Mouse (Mus musculus) stomach, embryonic 15.5 days (tissue): ENCODE data around the gene Plekha6. TPM values are rescaled to one million over a fixed set of nuclear protein-coding genes. Genes with fewer than 3 reads are reported as not detected.
A peak's percentile ranks its signal among the peaks of the same experiment; 100 is the strongest.

Source experiments
- ATAC-seq: fragments of 200-750 bp; cut with Nextera tagmentation; 2 replicates; pipeline ENCODE4 v1.8.0; 2017; ENCODE audit warnings: low read depth, moderate number of reproducible peaks, moderate TSS enrichment; ENCODE audit not compliant: insufficient read depth, low FRiP score
- H3K27ac ChIP-seq: fragments of 300-500 bp; sonication (generic); 2 replicates; pipeline ENCODE4 v1.5.1; 2015; ENCODE audit warnings: mild to moderate bottlenecking, inconsistent platforms
- H3K27me3 ChIP-seq: fragments of 300-500 bp; sonication (generic); replicated peaks from 2 replicates; pipeline ENCODE4 v1.6.1; 2015; ENCODE audit warnings: inconsistent platforms
- H3K36me3 ChIP-seq: fragments of 300-500 bp; sonication (generic); 2 replicates; pipeline ENCODE4 v1.6.1; 2015; ENCODE audit warnings: inconsistent platforms
- H3K4me1 ChIP-seq: fragments of 300-500 bp; sonication (generic); 2 replicates; pipeline ENCODE4 v1.6.1; 2015; ENCODE audit warnings: inconsistent platforms
- H3K4me2 ChIP-seq: fragments of 300-500 bp; sonication (generic); 2 replicates; pipeline ENCODE4 v1.6.1; 2015; ENCODE audit warnings: mild to moderate bottlenecking, inconsistent platforms
- H3K4me3 ChIP-seq: fragments of 300-500 bp; sonication (generic); replicated peaks from 2 replicates; pipeline ENCODE4 v1.5.1; 2015; ENCODE audit warnings: inconsistent platforms
- H3K9ac ChIP-seq: fragments of 300-500 bp; sonication (generic); 2 replicates; pipeline ENCODE4 v1.6.1; 2015; ENCODE audit warnings: inconsistent platforms
- H3K9me3 ChIP-seq: fragments of 300-500 bp; sonication (generic); 2 replicates; pipeline ENCODE4 v1.6.1; 2016; ENCODE audit warnings: inconsistent platforms
- WGBS: fragments of 180-500 bp; shearing (Covaris S2); methylation state at CpG from one replicate; pipeline ENCODE4 v1.1.7; 2015; 5-methylcytosine and 5-hydroxymethylcytosine counted together
- polyA plus RNA-seq: library from polyadenylated mRNA; unstranded; fragments of >200 nt; fragmentation: Nextera tagmentation; extraction: Ambion mirVana; gene quantifications from 2 replicates; pipeline ENCODE4 v1.2.1, GENCODE M21; 2015

Gene Plekha6
- polyA plus RNA-seq, 1 experiment from 2014 or later, result 16.5 TPM

- Histone ChIP-seq H3K27ac (no peak overlapping the region), H3K36me3 (no peaks in the 10 kb centered on the region), H3K9me3 (no peaks in the 10 kb centered on the region), H3K4me3 (no peak overlapping the region), H3K4me1 (peaks cover 4% of the 10 kb centered on the region; the same call in 1 of the 2 replicates), H3K27me3 (no peaks in the 10 kb centered on the region), H3K4me2 (no peak overlapping the region), H3K9ac (no peak overlapping the region)
- 86% methylated on average over 4 of the region's 4 CpGs for WGBS
- ATAC-seq, result no peak
These were observed 152.6 kb downstream of the Plekha6 start for GRCm38 (mm10) chr1:133316577-133316976.

DNA sequence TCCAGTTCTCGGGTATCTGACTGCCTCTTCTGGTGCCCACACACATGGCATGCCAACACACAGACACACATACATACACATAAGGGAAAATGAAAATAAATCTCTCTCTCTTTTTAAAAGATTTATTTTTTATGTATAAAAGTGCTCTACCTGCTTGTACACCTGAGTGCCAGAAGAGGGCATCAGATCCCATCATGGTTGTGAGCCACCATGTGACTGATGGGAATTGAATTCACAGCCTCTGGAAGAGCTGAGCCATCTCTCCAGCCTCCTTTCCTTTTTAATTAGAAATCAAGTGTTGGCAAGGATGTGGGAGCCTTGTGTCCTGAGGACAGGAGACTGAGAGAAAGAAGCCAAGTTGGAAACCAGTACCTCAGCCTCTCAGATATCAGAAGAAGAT lies 153.1 kb downstream of the Plekha6 start:
- Histone ChIP-seq H3K27me3 (no peaks in the 10 kb centered on the region), H3K9ac (no peak overlapping the region), H3K36me3 (no peaks in the 10 kb centered on the region), H3K9me3 (no peaks in the 10 kb centered on the region), H3K4me2 (no peak overlapping the region), H3K4me3 (no peak overlapping the region), H3K27ac (no peak overlapping the region), H3K4me1 (0 out of 2 replicates have a peak, but pooled peaks cover under 1% of the 10 kb centered on the region)
- no peak for ATAC-seq
- WGBS, result 78% methylated on average over 1 of the region's 1 CpGs

DNA sequence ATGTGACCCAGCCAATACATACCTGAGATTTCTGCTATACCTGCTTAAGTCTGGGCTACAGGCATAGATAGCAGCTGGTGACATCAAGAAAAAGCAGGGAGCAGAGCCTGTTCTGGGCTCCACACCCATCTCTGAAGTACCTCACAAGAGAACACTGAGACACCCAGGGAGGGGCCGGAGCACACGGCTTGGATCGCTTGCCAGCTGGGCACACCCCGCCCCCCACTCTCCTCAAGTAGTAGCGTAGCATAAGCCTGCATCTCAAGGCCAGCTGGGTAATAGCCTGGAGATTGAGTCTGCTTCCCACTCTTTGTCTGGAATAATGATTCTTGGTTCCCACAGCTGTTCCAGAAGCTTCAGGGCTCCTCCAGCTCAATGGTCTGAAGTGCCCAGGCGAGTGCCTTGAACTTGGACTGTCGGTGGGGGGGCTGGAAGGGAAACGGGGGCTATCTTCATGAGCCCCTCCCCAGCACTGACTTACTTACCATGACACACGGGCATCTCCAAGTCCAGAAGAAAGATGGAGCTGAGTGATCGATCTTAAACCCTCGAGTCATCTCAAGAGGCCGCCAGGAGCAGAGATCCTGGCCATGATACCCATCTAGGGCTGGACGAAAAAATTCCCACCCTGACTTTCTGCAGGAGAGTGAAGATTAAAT lies 157.4 kb downstream of the Plekha6 start, which contains the start of gene Kiss1:
Gene Kiss1, plus strand, starts transcription at position 609 of the 659 bp plus-strand sequence.
- H3K27ac ChIP-seq, result no peak within 1 kb of the TSS
- H3K9ac ChIP-seq, result no peak within 1 kb of the TSS
- no peak within 1 kb of the TSS for H3K4me2 ChIP-seq
- no peaks in the 10 kb centered on the region for H3K36me3 ChIP-seq
- no peak for ATAC-seq
- H3K4me1 ChIP-seq, result no peaks in the 10 kb centered on the region
- no peaks in the 10 kb centered on the region for H3K9me3 ChIP-seq
- WGBS, result 79% methylated on average over 13 of the region's 13 CpGs
- no peaks in the 10 kb centered on the region for H3K27me3 ChIP-seq
- H3K4me3 ChIP-seq, result no peak within 1 kb of the TSS

DNA sequence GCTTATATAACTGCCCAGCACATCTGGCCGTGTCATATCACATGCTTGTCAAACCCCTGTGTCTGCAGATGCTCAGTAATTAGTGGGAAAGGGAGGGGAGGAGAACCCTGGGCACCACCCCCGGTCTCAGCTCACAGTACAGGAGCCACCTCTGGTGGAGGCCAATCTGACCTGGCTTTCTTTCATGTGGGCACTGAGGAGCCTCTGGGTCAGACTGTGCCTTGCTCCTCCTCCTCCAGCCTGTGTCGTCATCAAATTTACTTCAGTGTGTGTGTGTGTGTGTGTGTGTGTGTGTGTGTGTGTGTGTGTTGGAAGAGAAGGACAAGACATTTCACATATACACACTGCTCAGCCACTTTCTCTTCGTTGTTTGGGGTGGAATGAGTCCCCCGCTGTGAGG lies 159.3 kb downstream of the Plekha6 start:
- 30% methylated on average over 5 of the region's 5 CpGs for WGBS
- Histone ChIP-seq H3K36me3 (no peaks in the 10 kb centered on the region), H3K27me3 (no peaks in the 10 kb centered on the region), H3K4me3 (no peak overlapping the region), H3K4me1 (no peaks in the 10 kb centered on the region), H3K4me2 (no peak overlapping the region), H3K27ac (no peak overlapping the region), H3K9me3 (no peaks in the 10 kb centered on the region), H3K9ac (no peak overlapping the region)
- ATAC-seq, result 0 out of 2 replicates have a peak, but pooled peaks have one; percentile 8

DNA sequence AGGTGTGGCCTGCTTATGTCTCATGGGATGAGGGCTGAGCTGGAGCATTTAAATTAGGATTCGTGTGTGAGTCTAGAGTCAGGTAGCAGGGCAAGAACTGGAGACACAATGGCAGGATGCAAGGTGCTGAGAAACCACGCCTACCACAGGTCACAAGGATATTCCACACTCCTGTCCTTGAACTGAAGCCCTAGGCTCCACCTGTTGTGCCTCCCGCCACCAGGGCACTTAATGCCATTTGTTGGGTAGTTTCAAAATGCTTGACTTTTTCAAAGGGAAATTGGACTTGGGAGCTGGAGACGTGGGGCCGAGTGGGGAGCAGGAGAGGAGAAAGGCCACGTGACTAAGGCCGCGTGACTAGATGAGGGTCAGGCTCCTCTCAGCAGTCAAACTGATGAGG lies 161.9 kb downstream of the Plekha6 start:
- no peak for ATAC-seq

DNA sequence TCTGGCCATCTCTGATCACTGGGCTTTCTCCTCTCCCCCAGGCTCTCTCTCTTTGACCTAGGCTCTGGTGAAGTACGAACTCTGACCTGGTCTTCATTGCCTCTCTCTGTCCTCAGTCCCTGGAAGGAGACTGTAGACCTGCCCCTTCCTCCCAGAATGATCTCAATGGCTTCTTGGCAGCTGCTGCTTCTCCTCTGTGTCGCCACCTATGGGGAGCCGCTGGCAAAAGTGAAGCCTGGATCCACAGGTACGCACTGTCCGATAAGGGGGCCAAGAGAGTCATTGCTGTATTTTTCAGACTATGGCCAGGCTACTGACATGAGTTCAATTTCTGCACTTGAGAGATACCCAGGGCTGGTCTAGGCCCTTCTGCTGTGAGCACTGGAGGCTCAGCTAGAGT lies 163.1 kb downstream of the Plekha6 start:
- 59% methylated on average over 5 of the region's 5 CpGs for WGBS
- H3K27ac ChIP-seq, result no peak overlapping the region
- 0 out of 2 replicates have a peak, but pooled peaks cover 7% of the 10 kb centered on the region for H3K27me3 ChIP-seq
- H3K9ac ChIP-seq, result no peak overlapping the region
- ATAC-seq, result no peak
- H3K4me2 ChIP-seq, result no peak overlapping the region
- no peaks in the 10 kb centered on the region for H3K36me3 ChIP-seq
- no peaks in the 10 kb centered on the region for H3K9me3 ChIP-seq
- H3K4me3 ChIP-seq, result no peak overlapping the region
- H3K4me1 ChIP-seq, result peaks cover 5% of the 10 kb centered on the region; the same call in 1 of the 2 replicates

More for the DNA sequence above, 161.9 kb downstream of the Plekha6 start:
- Histone ChIP-seq H3K4me3 (no peak overlapping the region), H3K9me3 (no peaks in the 10 kb centered on the region), H3K27ac (no peak overlapping the region), H3K4me2 (no peak overlapping the region), H3K9ac (no peak overlapping the region), H3K36me3 (no peaks in the 10 kb centered on the region), H3K4me1 (peaks cover 5% of the 10 kb centered on the region; the same call in 1 of the 2 replicates), H3K27me3 (0 out of 2 replicates have a peak, but pooled peaks cover 7% of the 10 kb centered on the region)
- WGBS, result 88% methylated on average over 8 of the region's 8 CpGs

- Histone ChIP-seq H3K27ac (no peak overlapping the region), H3K36me3 (no peaks in the 10 kb centered on the region), H3K9ac (no peak overlapping the region), H3K4me2 (no peak overlapping the region), H3K27me3 (0 out of 2 replicates have a peak, but pooled peaks cover 7% of the 10 kb centered on the region), H3K9me3 (no peaks in the 10 kb centered on the region), H3K4me3 (no peak overlapping the region), H3K4me1 (peaks cover 5% of the 10 kb centered on the region; the same call in 1 of the 2 replicates)
- ATAC-seq, result no peak
- WGBS, result 77% methylated on average over 6 of the region's 6 CpGs
These were observed 164.3 kb downstream of the Plekha6 start for GRCm38 (mm10) chr1:133328299-133328795.

DNA sequence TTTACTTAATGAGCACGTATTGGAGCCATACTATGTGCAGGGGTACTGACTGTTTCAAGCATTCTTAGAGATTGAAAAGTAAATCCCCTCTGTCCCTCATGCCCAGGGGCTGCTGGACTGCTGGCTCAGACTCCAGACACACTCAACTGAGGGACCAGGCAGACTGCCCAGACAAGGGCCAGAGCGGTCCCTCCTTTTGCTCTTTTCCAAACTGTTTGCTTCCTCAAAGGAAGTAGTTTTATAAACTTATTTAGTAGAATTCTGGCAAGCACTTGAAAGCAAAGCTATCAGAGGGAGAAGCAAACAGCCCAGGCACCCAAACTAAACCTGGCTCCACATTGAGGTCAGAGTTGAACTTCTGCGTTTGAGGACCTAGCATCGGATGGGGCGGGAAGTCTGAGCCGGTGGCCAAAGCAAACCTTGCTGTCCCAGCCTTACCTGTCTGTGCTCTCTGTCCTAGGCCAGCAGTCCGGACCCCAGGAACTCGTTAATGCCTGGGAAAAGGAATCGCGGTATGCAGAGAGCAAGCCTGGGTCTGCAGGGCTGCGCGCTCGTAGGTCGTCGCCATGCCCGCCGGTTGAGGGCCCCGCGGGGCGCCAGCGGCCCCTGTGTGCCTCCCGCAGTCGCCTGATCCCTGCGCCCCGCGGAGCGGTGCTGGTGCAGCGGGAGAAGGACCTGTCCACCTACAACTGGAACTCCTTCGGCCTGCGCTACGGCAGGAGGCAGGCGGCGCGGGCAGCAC lies 165.1 kb downstream of the Plekha6 start:
- no peak for ATAC-seq
- peaks cover 5% of the 10 kb centered on the region; the same call in 1 of the 2 replicates for H3K4me1 ChIP-seq
- H3K36me3 ChIP-seq, result no peaks in the 10 kb centered on the region
- peak overlapping the region; percentile 61 for H3K4me2 ChIP-seq
- H3K9me3 ChIP-seq, result no peaks in the 10 kb centered on the region
- H3K9ac ChIP-seq, result no peak overlapping the region
- 0 out of 2 replicates have a peak, but pooled peaks cover 7% of the 10 kb centered on the region for H3K27me3 ChIP-seq
- 6% methylated on average over 34 of the region's 34 CpGs for WGBS
- H3K27ac ChIP-seq, result no peak overlapping the region
- peak overlapping the region; percentile 27 for H3K4me3 ChIP-seq

- no peak for ATAC-seq
- H3K4me2 ChIP-seq, result peak overlapping the region; percentile 61
- H3K27ac ChIP-seq, result no peak overlapping the region
- H3K4me1 ChIP-seq, result peaks cover 5% of the 10 kb centered on the region; the same call in 1 of the 2 replicates
- H3K36me3 ChIP-seq, result no peaks in the 10 kb centered on the region
- no peaks in the 10 kb centered on the region for H3K9me3 ChIP-seq
- 0 out of 2 replicates have a peak, but pooled peaks cover 7% of the 10 kb centered on the region for H3K27me3 ChIP-seq
- no peak overlapping the region for H3K9ac ChIP-seq
- H3K4me3 ChIP-seq, result peak overlapping the region; percentile 27
- WGBS, result 18% methylated on average over 7 of the region's 7 CpGs
These were observed 165.6 kb downstream of the Plekha6 start for GRCm38 (mm10) chr1:133329638-133329964.

- no peak overlapping the region for H3K27ac ChIP-seq
- H3K4me3 ChIP-seq, result no peak overlapping the region
- no peak overlapping the region for H3K4me2 ChIP-seq
- 65% methylated on average over 3 of the region's 3 CpGs for WGBS
- H3K36me3 ChIP-seq, result no peaks in the 10 kb centered on the region
- H3K9me3 ChIP-seq, result no peaks in the 10 kb centered on the region
- H3K4me1 ChIP-seq, result peaks cover 5% of the 10 kb centered on the region; the same call in 1 of the 2 replicates
- no peak overlapping the region for H3K9ac ChIP-seq
- no peak for ATAC-seq
- 0 out of 2 replicates have a peak, but pooled peaks cover 7% of the 10 kb centered on the region for H3K27me3 ChIP-seq
These were observed 167.1 kb downstream of the Plekha6 start for GRCm38 (mm10) chr1:133331142-133331541.

DNA sequence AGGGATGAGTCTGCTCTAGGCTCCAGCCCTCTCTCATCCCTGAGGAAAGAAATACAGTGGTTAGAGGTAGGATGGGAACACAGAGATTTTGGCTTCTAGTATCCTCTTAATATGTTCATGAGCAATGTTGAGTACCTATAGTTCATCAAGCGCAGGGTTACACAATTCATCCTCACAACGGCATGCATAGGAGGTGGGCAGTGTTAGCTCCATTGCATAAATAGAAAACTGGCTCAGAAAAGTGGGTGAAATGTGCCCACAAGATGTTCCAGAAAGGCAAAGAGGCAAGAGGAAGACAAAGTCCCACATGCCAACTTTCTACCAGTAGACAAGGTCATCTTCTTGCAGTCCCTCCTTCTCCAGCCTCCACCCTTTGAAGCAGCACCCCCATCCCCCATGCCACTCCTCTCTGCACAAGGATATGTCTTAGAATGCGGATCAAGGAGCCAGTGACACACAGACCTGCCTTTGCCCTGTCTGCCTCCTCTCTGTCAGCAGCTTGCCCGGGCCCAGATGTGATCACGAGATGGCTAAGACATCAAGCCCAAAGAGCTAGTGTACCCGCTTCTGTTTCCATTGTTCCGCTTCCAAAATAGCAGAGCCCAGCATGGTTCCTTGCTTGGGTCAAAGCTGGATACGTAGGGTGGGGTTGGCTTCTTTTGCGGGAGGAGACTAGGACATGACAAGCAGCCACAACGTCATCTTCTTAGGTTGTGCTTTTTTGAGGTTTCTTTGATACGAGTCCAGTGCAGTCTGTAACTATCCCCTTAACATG lies 168.8 kb downstream of the Plekha6 start:
- no peak overlapping the region for H3K4me3 ChIP-seq
- H3K9ac ChIP-seq, result no peak overlapping the region
- no peaks in the 10 kb centered on the region for H3K36me3 ChIP-seq
- H3K27ac ChIP-seq, result no peak overlapping the region
- 0 out of 2 replicates have a peak, but pooled peaks cover 7% of the 10 kb centered on the region for H3K27me3 ChIP-seq
- 88% methylated on average over 11 of the region's 11 CpGs for WGBS
- peaks cover 5% of the 10 kb centered on the region; the same call in 1 of the 2 replicates for H3K4me1 ChIP-seq
- no peaks in the 10 kb centered on the region for H3K9me3 ChIP-seq
- ATAC-seq, result no peak
- no peak overlapping the region for H3K4me2 ChIP-seq
